Mouse (Mus musculus): Measurements from ENCODE around the gene Ackr3. TPM values are rescaled to one million over a fixed set of nuclear protein-coding genes. Genes with fewer than 3 reads are reported as not detected.
A peak's percentile ranks its signal among the peaks of the same experiment; 100 is the strongest.

Ackr3 gene
- polyA plus RNA-seq, 1 experiment, result 10.8 TPM

- TF ChIP-seq CEBPB (IDR thresholded peaks at IDR 0.05; ENCODE audit: insufficient read depth, poor library complexity, severe bottlenecking) (no peak), MYOG (IDR thresholded peaks at IDR 0.05; ENCODE audit: control insufficient read depth in 1 of 3, insufficient read depth in 1 of 3, insufficient read length in 2 of 3, low read depth in 2 of 3) (peak in 1 of 3 experiments; percentile 27)
- H3K79me2 ChIP-seq (ENCODE audit: control insufficient read depth, insufficient read depth), result no peaks in the 10 kb centered on the region
- no peaks in the 10 kb centered on the region for H3K27me3 ChIP-seq (ENCODE audit: control insufficient read depth, insufficient read depth, insufficient read length)
- H3K36me3 ChIP-seq (ENCODE audit: control insufficient read depth, insufficient read depth), result no peaks in the 10 kb centered on the region
- no peak overlapping the region for H3ac ChIP-seq (ENCODE audit: control insufficient read depth, insufficient read length)
- no peak overlapping the region for H3K4me2 ChIP-seq (ENCODE audit: low read depth)
- H3K4me3 ChIP-seq, result no peak overlapping the region
Observed at GRCm38 (mm10) chr1:90238095-90238888, 34.5 kb downstream of the Ackr3 start.

GRCm38 (mm10) chr1:90239336-90240225 lies 35.8 kb downstream of the Ackr3 start:
- Histone ChIP-seq H3K4me3 (no peak overlapping the region), H3K36me3 (ENCODE audit: control insufficient read depth, insufficient read depth) (no peaks in the 10 kb centered on the region), H3ac (ENCODE audit: control insufficient read depth, insufficient read length) (no peak overlapping the region), H3K4me2 (ENCODE audit: low read depth) (no peak overlapping the region), H3K27me3 (ENCODE audit: control insufficient read depth, insufficient read depth, insufficient read length) (no peaks in the 10 kb centered on the region), H3K79me2 (ENCODE audit: control insufficient read depth, insufficient read depth) (no peaks in the 10 kb centered on the region)
- TF ChIP-seq MAX (IDR thresholded peaks at IDR 0.05; ENCODE audit: low read depth), result no peak
- no peak for TF ChIP-seq MYOG (IDR thresholded peaks at IDR 0.05; ENCODE audit: control insufficient read depth in 1 of 3, insufficient read depth in 1 of 3, insufficient read length in 2 of 3, low read depth in 2 of 3)
- TF ChIP-seq CEBPB (IDR thresholded peaks at IDR 0.05; ENCODE audit: insufficient read depth, poor library complexity, severe bottlenecking), result no peak
- no peak for TF ChIP-seq TCF12 (IDR thresholded peaks at IDR 0.05; ENCODE audit: insufficient read depth, poor library complexity, severe bottlenecking)

- H3K36me3 ChIP-seq (ENCODE audit: control insufficient read depth, insufficient read depth), result no peaks in the 10 kb centered on the region
- no peak overlapping the region for H3K4me2 ChIP-seq (ENCODE audit: low read depth)
Observed at GRCm38 (mm10) chr1:90240287-90240686, 36.5 kb downstream of the Ackr3 start.

GRCm38 (mm10) chr1:90242444-90242989 lies 38.7 kb downstream of the Ackr3 start:
- Histone ChIP-seq H3K4me2 (ENCODE audit: low read depth) (no peak overlapping the region), H3K36me3 (ENCODE audit: control insufficient read depth, insufficient read depth) (no peaks in the 10 kb centered on the region), H3ac (ENCODE audit: control insufficient read depth, insufficient read length) (no peak overlapping the region), H3K79me2 (ENCODE audit: control insufficient read depth, insufficient read depth) (no peaks in the 10 kb centered on the region), H3K4me3 (no peak overlapping the region), H3K27me3 (ENCODE audit: control insufficient read depth, insufficient read depth, insufficient read length) (no peaks in the 10 kb centered on the region)
- TF ChIP-seq SRF (IDR thresholded peaks at IDR 0.05; ENCODE audit: control insufficient read depth, insufficient read length, low read depth) (no peak), MYOG (IDR thresholded peaks at IDR 0.05; ENCODE audit: control insufficient read depth in 1 of 3, insufficient read depth in 1 of 3, insufficient read length in 2 of 3, low read depth in 2 of 3) (no peak), POLR2A (IDR thresholded peaks at IDR 0.05; ENCODE audit: insufficient read length, low read depth) (no peak), MAX (IDR thresholded peaks at IDR 0.05; ENCODE audit: low read depth) (no peak), USF1 (IDR thresholded peaks at IDR 0.05; ENCODE audit: low read depth) (no peak), CEBPB (IDR thresholded peaks at IDR 0.05; ENCODE audit: insufficient read depth, poor library complexity, severe bottlenecking) (no peak)

More at GRCm38 (mm10) chr1:90240287-90240686, 36.5 kb downstream of the Ackr3 start:
- Histone ChIP-seq H3K4me3 (no peak overlapping the region), H3K27me3 (ENCODE audit: control insufficient read depth, insufficient read depth, insufficient read length) (no peaks in the 10 kb centered on the region), H3K79me2 (ENCODE audit: control insufficient read depth, insufficient read depth) (no peaks in the 10 kb centered on the region), H3ac (ENCODE audit: control insufficient read depth, insufficient read length) (no peak overlapping the region)
- TF ChIP-seq POLR2A (IDR thresholded peaks at IDR 0.05; ENCODE audit: insufficient read length, low read depth) (no peak), SRF (IDR thresholded peaks at IDR 0.05; ENCODE audit: control insufficient read depth, insufficient read length, low read depth) (no peak), POLR2AphosphoS2 (IDR thresholded peaks at IDR 0.05; ENCODE audit: insufficient read length, low read depth) (no peak), REST (IDR thresholded peaks at IDR 0.05; ENCODE audit: insufficient read depth, insufficient read length) (no peak), MAX (IDR thresholded peaks at IDR 0.05; ENCODE audit: low read depth) (no peak), E2F4 (IDR thresholded peaks at IDR 0.05; ENCODE audit: insufficient read depth) (no peak), USF1 (IDR thresholded peaks at IDR 0.05; ENCODE audit: low read depth) (no peak), TCF3 (IDR thresholded peaks at IDR 0.05; ENCODE audit: insufficient read length, low read depth) (no peak), CEBPB (IDR thresholded peaks at IDR 0.05; ENCODE audit: insufficient read depth, poor library complexity, severe bottlenecking) (no peak), MYOD1 (IDR thresholded peaks at IDR 0.05; ENCODE audit: control insufficient read depth in 1 of 3, insufficient read length in 2 of 3, low read depth in 2 of 3) (no peak), MYOG (IDR thresholded peaks at IDR 0.05; ENCODE audit: control insufficient read depth in 1 of 3, insufficient read depth in 1 of 3, insufficient read length in 2 of 3, low read depth in 2 of 3) (no peak), TCF12 (IDR thresholded peaks at IDR 0.05; ENCODE audit: insufficient read depth, poor library complexity, severe bottlenecking) (no peak)

GRCm38 (mm10) chr1:90244537-90244936 lies 40.8 kb downstream of the Ackr3 start:
- Histone ChIP-seq H3K27me3 (ENCODE audit: control insufficient read depth, insufficient read depth, insufficient read length) (no peaks in the 10 kb centered on the region), H3ac (ENCODE audit: control insufficient read depth, insufficient read length) (no peak overlapping the region), H3K4me3 (no peak overlapping the region), H3K79me2 (ENCODE audit: control insufficient read depth, insufficient read depth) (no peaks in the 10 kb centered on the region), H3K36me3 (ENCODE audit: control insufficient read depth, insufficient read depth) (no peaks in the 10 kb centered on the region), H3K4me2 (ENCODE audit: low read depth) (no peak overlapping the region)
- no peak for TF ChIP-seq TCF12 (IDR thresholded peaks at IDR 0.05; ENCODE audit: insufficient read depth, poor library complexity, severe bottlenecking)
- TF ChIP-seq MYOD1 (IDR thresholded peaks at IDR 0.05; ENCODE audit: control insufficient read depth in 1 of 3, insufficient read length in 2 of 3, low read depth in 2 of 3), result no peak
- TF ChIP-seq POLR2AphosphoS2 (IDR thresholded peaks at IDR 0.05; ENCODE audit: insufficient read length, low read depth), result no peak
- TF ChIP-seq MAX (IDR thresholded peaks at IDR 0.05; ENCODE audit: low read depth), result no peak
- no peak for TF ChIP-seq USF1 (IDR thresholded peaks at IDR 0.05; ENCODE audit: low read depth)
- TF ChIP-seq E2F4 (IDR thresholded peaks at IDR 0.05; ENCODE audit: insufficient read depth), result no peak
- no peak for TF ChIP-seq TCF3 (IDR thresholded peaks at IDR 0.05; ENCODE audit: insufficient read length, low read depth)

Measured in myocyte (in vitro differentiated cells).